Mouse (Mus musculus): ENCODE measurements around the gene Mob4.

DNA sequence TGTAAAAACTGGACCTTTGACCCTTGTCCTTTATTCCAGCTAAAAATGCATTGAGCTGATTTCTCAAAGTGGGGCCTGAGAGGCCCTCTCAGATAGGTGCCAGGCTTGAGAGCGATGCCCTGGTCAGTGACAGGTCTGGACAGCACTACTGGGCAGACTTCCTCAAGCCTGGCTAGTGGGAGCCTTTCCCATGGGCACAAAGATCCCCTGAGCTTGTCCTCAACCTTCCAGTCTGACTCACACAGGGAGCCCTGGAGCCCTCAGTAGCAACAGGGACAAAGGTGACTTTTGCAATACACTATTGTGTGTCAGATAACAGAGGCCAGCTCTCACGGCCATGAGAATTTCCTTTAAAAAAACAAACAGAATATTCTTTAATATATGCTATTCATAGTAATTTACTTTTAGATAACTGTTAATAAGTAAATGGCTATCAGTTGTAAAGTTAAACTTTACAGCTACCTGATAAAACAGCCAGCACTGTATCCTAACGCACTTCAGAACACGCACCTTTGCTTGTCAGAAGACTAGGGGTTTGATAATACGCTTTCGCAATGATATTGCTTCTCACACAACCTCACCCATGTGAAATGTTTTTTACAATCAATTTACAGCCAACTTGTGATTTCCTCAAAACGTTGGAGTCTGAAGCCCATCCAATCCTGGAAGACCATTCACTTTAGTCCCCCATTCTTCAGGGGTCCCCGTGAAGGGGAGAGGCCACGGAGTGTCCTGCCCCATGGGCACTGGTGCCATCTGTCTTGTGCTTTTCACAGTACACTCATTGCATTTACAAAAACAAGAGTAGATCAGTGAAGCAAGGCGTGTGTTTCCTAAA is 42.9 kb downstream of the Mob4 start:
- TF ChIP-seq CTCF (IDR thresholded peaks at IDR 0.05) (no peak), EP300 (IDR thresholded peaks at IDR 0.05; ENCODE audit: insufficient read depth, low read depth, low read length) (no peak), POLR2A (IDR thresholded peaks at IDR 0.05; ENCODE audit: insufficient read depth, low read depth, low read length) (no peak)
